Mouse (Mus musculus) heart, adult 2 months (tissue): ENCODE data around the gene Itga10.

ENCODE experiments used
- EP300 ChIP-seq: fragments of 200-500 bp; IDR thresholded peaks from 2 replicates; pipeline ENCODE4 v1.6.1; 2011; ENCODE audit warnings: low read depth, low read length, control low read depth; ENCODE audit not compliant: insufficient read depth
- POLR2A ChIP-seq: fragments of 200-500 bp; IDR thresholded peaks from 2 replicates; pipeline ENCODE4 v1.6.1; 2011; ENCODE audit warnings: mild to moderate bottlenecking, low read depth, low read length, control low read depth; ENCODE audit not compliant: insufficient read depth

- TF ChIP-seq EP300, result no peak
- no peak for TF ChIP-seq POLR2A
Observed at GRCm38 (mm10) chr3:96707903-96708683, 62.7 kb downstream of the Itga10 start, which contains the start of gene Nudt17.
